Mouse (Mus musculus): ENCODE measurements around the gene Tspan32.

Tspan32 gene

GRCm38 (mm10) chr7:143007599-143008369, 2.9 kb downstream of the Tspan32 start:
- DNase-seq (ENCODE audit: low spot score in 2 of 2), result peak; percentile 91 to 98

DNA sequence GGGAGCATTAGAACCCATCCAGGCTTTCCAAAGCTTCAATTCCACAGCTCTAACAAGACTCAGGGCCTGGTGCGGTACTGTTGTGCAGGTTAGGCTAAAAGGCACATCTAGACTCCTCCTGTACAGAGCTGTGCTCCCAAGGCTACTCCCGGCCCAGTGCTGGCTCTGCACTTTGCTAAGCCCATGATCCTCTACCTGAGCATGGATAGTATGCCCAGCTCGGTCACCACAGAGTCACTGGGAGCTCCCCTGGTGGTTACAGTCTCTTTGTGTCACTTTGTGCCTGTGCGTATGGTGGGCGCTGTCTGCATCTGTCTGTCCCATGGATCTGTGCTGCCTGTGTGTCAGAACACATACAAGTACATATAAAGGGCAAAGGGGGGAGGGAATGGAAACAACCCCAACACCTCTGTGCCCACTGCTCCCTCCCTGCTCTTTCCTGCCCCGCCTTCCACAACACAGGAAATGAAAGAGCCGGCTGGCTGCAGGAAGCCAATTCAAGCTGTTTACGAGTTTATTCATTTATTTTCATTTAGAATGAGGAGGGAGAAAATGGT, 3.6 kb downstream of the Tspan32 start:
- peak; percentile 67 to 72 for DNase-seq (ENCODE audit: low spot score in 2 of 2)

GRCm38 (mm10) chr7:143008996-143009665, 4.3 kb downstream of the Tspan32 start:
- no peak for DNase-seq (ENCODE audit: low spot score in 2 of 2)

GRCm38 (mm10) chr7:143009996-143010395, 5.2 kb downstream of the Tspan32 start:
- DNase-seq (ENCODE audit: low spot score in 2 of 2), result no peak

- no peak for DNase-seq (ENCODE audit: low spot score in 2 of 2)
These were observed 6.4 kb downstream of the Tspan32 start for GRCm38 (mm10) chr7:143011226-143011625.

GRCm38 (mm10) chr7:143012230-143012875, 7.5 kb downstream of the Tspan32 start:
- no peak for DNase-seq (ENCODE audit: low spot score in 2 of 2)

DNA sequence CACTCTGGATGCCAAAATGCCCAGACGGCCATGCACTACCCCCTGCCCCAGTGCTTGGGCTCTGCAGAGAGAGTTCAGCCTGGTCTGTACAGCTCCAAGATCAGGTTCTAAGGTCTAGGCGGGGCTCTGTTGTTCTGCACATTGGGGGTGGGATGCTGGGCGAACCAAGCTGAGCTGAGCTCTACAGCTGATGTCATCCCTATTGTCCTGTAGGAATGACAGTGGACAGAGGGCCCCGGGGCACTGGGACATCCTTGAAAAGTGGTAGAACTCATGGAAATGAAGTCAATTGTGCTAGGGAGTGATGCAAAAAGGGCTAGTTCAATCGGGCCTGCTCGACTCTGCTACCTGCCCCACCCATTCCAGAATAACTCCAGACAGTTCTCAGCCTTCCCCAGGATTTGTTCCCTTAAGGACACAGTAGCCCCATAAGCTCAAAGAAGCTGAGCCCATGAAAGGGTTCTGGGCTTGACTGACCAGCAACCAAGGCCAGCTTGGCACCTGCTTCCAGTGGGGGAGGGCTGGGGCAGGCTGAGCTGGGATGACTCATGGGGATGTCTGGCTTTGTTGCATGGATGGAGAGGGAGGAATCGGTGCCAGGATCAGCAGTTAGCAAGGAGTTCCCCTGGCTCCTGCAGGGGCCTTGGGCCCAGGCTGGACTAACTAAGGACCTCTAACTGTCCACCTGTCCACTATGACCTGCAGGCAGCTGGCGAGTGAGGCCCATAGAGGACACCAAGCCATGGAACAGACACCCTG, 8.8 kb downstream of the Tspan32 start:
- no peak for DNase-seq (ENCODE audit: low spot score in 2 of 2)

- no peak for DNase-seq (ENCODE audit: low spot score in 2 of 2)
These were observed 10.2 kb downstream of the Tspan32 start for GRCm38 (mm10) chr7:143014862-143015659.

GRCm38 (mm10) chr7:143015755-143016423, 11.0 kb downstream of the Tspan32 start:
- no peak for DNase-seq (ENCODE audit: low spot score in 2 of 2)

- no peak for DNase-seq (ENCODE audit: low spot score in 2 of 2)
These were observed 11.7 kb downstream of the Tspan32 start for GRCm38 (mm10) chr7:143016424-143017142.

DNA sequence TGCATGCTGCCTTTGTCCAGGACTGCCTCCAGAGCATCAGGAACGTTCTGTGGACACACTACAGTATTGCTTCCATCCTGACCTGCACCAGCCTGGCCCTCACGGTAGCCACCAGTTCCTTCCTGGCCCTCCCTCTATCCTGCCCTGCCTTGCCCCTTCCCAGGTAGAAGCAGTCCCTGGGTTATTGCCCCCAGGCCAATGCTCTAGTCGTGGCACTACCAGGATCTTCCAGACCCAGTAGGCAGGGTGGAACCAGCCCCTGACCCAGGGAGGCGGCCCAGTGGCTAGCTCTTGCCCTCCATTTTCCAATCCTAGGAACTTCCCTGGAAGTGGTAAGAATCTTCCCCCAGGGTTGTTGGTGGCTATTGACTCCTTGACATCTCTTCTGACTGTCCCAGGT, 12.3 kb downstream of the Tspan32 start:
- DNase-seq (ENCODE audit: low spot score in 2 of 2), result no peak

- DNase-seq (ENCODE audit: low spot score in 2 of 2), result no peak
These were observed 15.2 kb downstream of the Tspan32 start for GRCm38 (mm10) chr7:143020040-143020439.

DNA sequence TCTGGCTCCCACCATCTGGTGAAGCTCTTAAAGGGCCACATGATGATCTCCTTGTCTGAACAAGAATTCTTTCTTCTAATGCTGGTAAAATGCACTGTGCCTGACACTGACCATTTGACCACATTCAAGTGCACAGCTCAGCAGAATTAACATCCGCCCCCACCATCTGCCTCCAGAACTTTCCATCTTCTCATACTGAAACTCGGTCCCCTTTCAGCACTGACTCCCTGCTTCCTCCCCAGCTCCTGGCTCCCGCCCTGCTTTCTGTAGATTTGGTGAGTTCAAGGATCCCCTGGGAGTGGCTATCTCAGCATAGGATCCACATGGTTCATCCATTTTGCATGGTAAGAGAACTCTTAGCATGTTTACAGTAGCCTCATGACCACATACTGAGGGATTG, 15.9 kb downstream of the Tspan32 start:
- no peak for DNase-seq (ENCODE audit: low spot score in 2 of 2)

GRCm38 (mm10) chr7:143021356-143022164, 16.7 kb downstream of the Tspan32 start:
- DNase-seq (ENCODE audit: low spot score in 2 of 2), result no peak

DNA sequence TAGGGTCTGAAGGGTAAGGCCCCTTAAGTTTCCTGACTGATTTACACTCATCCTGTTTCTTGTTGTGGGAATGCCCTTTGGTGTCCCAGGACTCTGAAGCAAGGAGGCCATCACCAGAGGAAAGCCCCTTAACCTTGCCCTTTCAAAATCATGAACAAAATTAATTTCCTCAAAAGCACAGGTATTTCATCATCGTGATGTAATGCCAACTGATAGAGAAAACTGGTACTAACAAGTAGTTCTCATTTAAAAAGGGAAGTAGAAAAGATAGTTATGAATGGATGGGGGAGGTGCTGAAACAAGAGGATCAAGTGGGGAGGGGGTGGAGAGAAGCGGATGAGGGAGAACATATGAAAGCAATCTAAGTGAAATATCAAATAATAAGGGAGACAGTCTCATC, 18.7 kb downstream of the Tspan32 start:
- DNase-seq (ENCODE audit: low spot score in 2 of 2), result no peak

DNA sequence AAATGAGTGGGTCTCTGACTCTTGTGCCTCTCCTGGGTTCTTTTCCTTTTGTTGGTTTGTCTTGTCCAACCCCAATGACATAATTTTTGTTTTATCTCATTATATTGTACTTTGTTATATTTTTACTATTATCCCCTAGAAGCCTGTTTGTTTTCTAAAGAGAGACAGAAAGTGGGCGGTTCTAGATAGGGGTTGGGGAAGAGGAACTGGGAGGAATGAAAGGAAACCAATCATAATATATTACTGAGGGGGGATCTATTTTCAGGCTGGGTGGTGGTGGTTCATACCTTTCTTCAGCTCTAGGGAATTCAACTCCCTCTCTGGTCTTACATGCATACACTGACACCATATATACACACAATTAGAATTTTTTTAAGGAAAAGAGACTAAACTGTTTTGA, 19.4 kb downstream of the Tspan32 start:
- no peak for DNase-seq (ENCODE audit: low spot score in 2 of 2)

GRCm38 (mm10) chr7:143025496-143025895, 20.6 kb downstream of the Tspan32 start:
- DNase-seq (ENCODE audit: low spot score in 2 of 2), result no peak

GRCm38 (mm10) chr7:143027196-143027595, 22.4 kb downstream of the Tspan32 start:
- DNase-seq (ENCODE audit: low spot score in 2 of 2), result no peak

GRCm38 (mm10) chr7:143031816-143032215, 27.0 kb downstream of the Tspan32 start:
- DNase-seq (ENCODE audit: low spot score in 2 of 2), result no peak

All from thymus, postnatal 10 days (tissue).